Mouse (Mus musculus): ENCODE data around the gene Fbxo47.

DNA sequence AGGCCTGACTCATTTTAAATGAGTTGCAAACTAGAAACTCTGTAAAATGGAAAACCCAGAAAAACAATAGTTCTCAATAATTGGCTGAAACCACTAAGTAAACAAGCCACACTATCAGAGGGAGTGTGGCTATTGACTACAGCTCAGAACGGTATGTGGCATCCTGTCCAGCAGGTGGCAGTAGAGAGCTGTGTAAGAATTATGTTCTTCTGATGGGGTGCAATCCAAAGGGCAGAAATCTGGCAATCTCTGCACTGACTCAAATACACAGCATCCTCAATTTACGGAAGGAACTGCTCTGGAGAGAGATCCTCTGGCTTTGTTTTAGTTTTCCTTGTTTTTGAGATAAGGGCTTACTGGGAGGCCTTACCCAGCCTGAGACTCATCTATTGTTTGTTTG, 15.9 kb upstream of the Fbxo47 start:
- TF ChIP-seq POLR2A (IDR thresholded peaks at IDR 0.05; ENCODE audit: borderline replicate concordance, insufficient read depth, low read length) (no peak), CTCF (IDR thresholded peaks at IDR 0.05; ENCODE audit: borderline replicate concordance, insufficient read depth, low read depth, low read length) (peak; percentile 80)
